Comparison of ENCODE assay signal across 37 mouse cellular contexts in genomic region chr11:46332217-46332616, GRCm38 (mm10). TPM values are rescaled to one million over a fixed set of nuclear protein-coding genes. Genes with fewer than 3 reads are reported as not detected.
"Had no signal": no experiment of that assay in that cellular context is flagged by ENCODE, and none has a peak within 500 bp of the region (broad histone marks: within the 10 kb centered on the region; RNA-seq: fewer than 3 reads in every experiment).

No protein-coding gene starts in this region.

- ATAC-seq: hindbrain, embryonic 16.5 days; hindbrain, postnatal 0 days; inflammation-experienced regulatory T-cells, adult 6 months; intestine, embryonic 15.5 days; intestine, embryonic 16.5 days; intestine, postnatal 0 days had no signal

- DNase-seq: heart, postnatal 10 days; heart, postnatal 14 days; heart, postnatal 36 days; heart, postnatal 4 days; kidney, adult 11 months; kidney, adult 18-20 months; kidney, adult 2 months; kidney, adult 8-10 months; kidney, adult 9 months; kidney, postnatal 10 days; kidney, postnatal 14 days; kidney, postnatal 25 days; kidney, postnatal 36 days; kidney, postnatal 4 days; layer of hippocampus, adult 9-11 months; layer of hippocampus, postnatal 36 days had no signal

- H3K9ac ChIP-seq: heart, embryonic 12.5 days; heart, embryonic 13.5 days; heart, embryonic 15.5 days; hindbrain, embryonic 12.5 days; hindbrain, embryonic 13.5 days; hindbrain, embryonic 14.5 days; hindbrain, embryonic 15.5 days; intestine, embryonic 15.5 days; kidney, embryonic 15.5 days had no signal

- H3K4me3 ChIP-seq: heart, embryonic 12.5 days; heart, embryonic 13.5 days; heart, embryonic 15.5 days; hindbrain, embryonic 10.5 days; hindbrain, embryonic 12.5 days; hindbrain, embryonic 13.5 days; hindbrain, embryonic 15.5 days; intestine, embryonic 15.5 days; kidney, embryonic 15.5 days; layer of hippocampus, adult 2 months; left cerebral cortex, adult 2 months had no signal

- H3K27me3 ChIP-seq: heart, embryonic 12.5 days; heart, embryonic 13.5 days; heart, embryonic 15.5 days; hindbrain, embryonic 12.5 days; hindbrain, embryonic 13.5 days; hindbrain, embryonic 15.5 days; intestine, embryonic 15.5 days; kidney, embryonic 15.5 days had no signal

- H3K9me3 ChIP-seq: heart, embryonic 12.5 days; heart, embryonic 13.5 days; heart, embryonic 15.5 days; hindbrain, embryonic 10.5 days; hindbrain, embryonic 12.5 days; hindbrain, embryonic 13.5 days; hindbrain, embryonic 15.5 days; intestine, embryonic 15.5 days; kidney, embryonic 15.5 days had no signal

- H3K27ac ChIP-seq: heart, embryonic 13.5 days; heart, embryonic 15.5 days; hindbrain, embryonic 10.5 days; hindbrain, embryonic 12.5 days; hindbrain, embryonic 13.5 days; hindbrain, embryonic 14.5 days; hindbrain, embryonic 15.5 days; hindbrain, postnatal 0 days; intestine, embryonic 15.5 days; kidney, embryonic 15.5 days; kidney, postnatal 0 days; layer of hippocampus, adult 2 months; left cerebral cortex, adult 2 months had no signal

- H3K4me2 ChIP-seq: heart, embryonic 12.5 days; heart, embryonic 13.5 days; heart, embryonic 15.5 days; hindbrain, embryonic 12.5 days; hindbrain, embryonic 13.5 days; hindbrain, embryonic 14.5 days; hindbrain, embryonic 15.5 days; intestine, embryonic 15.5 days; kidney, embryonic 15.5 days had no signal

- H3K36me3 ChIP-seq: heart, embryonic 12.5 days; heart, embryonic 13.5 days; heart, embryonic 15.5 days; hindbrain, embryonic 10.5 days; hindbrain, embryonic 12.5 days; hindbrain, embryonic 13.5 days; hindbrain, embryonic 15.5 days; intestine, embryonic 15.5 days; kidney, embryonic 15.5 days had no signal

- H3K4me1 ChIP-seq: heart, embryonic 12.5 days; heart, embryonic 13.5 days; heart, embryonic 15.5 days; hindbrain, embryonic 10.5 days; hindbrain, embryonic 12.5 days; hindbrain, embryonic 13.5 days; hindbrain, embryonic 15.5 days; intestine, embryonic 15.5 days; kidney, embryonic 15.5 days had no signal

RNA-seq across cellular contexts. Expression of gene Itk, which starts 57.1 kb away (rescaled TPM):
- total RNA-seq: hindbrain, postnatal 0 days had no signal
- polyA plus RNA-seq: heart, embryonic 12.5 days; heart, embryonic 13.5 days; heart, embryonic 14.5 days; heart, postnatal 0 days; hindbrain, embryonic 10.5 days; hindbrain, embryonic 11.5 days; hindbrain, embryonic 12.5 days; hindbrain, embryonic 13.5 days; hindbrain, embryonic 15.5 days; hindbrain, embryonic 16.5 days had no signal
